Mouse (Mus musculus) midbrain, embryonic 14.5 days (tissue): ENCODE measurements around the gene Rps6ka1. TPM values are rescaled to one million over a fixed set of nuclear protein-coding genes. Genes with fewer than 3 reads are reported as not detected.

Source experiments
- ATAC-seq: fragments of 200-750 bp; cut with Nextera tagmentation; 2 replicates; pipeline ENCODE4 v1.8.0; 2017; ENCODE audit warnings: moderate number of reproducible peaks, moderate library complexity; ENCODE audit not compliant: low FRiP score, low TSS enrichment
- DNase-seq: peaks from one replicate; pipeline ENCODE4 v3.0.0-alpha.2; 2015
- H3K27ac ChIP-seq: fragments of 300-500 bp; sonication (generic); replicated peaks from 2 replicates; pipeline ENCODE4 v1.5.1; 2014; ENCODE audit warnings: mild to moderate bottlenecking, low read depth, low read length, moderate library complexity
- H3K27me3 ChIP-seq: fragments of 300-500 bp; sonication (generic); 2 replicates; pipeline ENCODE4 v1.6.1; 2014; ENCODE audit warnings: low read length, control low read depth, mixed read lengths; ENCODE audit not compliant: control insufficient read depth, insufficient read depth
- H3K36me3 ChIP-seq: fragments of 300-500 bp; sonication (generic); 2 replicates; pipeline ENCODE4 v1.6.1; 2014; ENCODE audit warnings: low read length, control low read depth; ENCODE audit not compliant: control insufficient read depth, insufficient read depth
- H3K4me1 ChIP-seq: fragments of 300-500 bp; sonication (generic); 2 replicates; pipeline ENCODE4 v1.6.1; 2014; ENCODE audit warnings: mild to moderate bottlenecking, antibody characterized with exemption, low read length, control low read depth; ENCODE audit not compliant: control insufficient read depth, insufficient read depth
- H3K4me2 ChIP-seq: fragments of 300-500 bp; sonication (generic); 2 replicates; pipeline ENCODE4 v1.6.1; 2014; ENCODE audit warnings: mild to moderate bottlenecking, low read length, moderate library complexity
- H3K4me3 ChIP-seq: fragments of 300-500 bp; sonication (generic); replicated peaks from 2 replicates; pipeline ENCODE4 v1.5.1; 2014; ENCODE audit warnings: low read depth, low read length
- H3K9ac ChIP-seq: fragments of 300-500 bp; sonication (generic); replicated peaks from 2 replicates; pipeline ENCODE4 v1.6.1; 2014; ENCODE audit warnings: mild to moderate bottlenecking, low read length, moderate library complexity
- H3K9me3 ChIP-seq: fragments of 300-500 bp; sonication (generic); 2 replicates; pipeline ENCODE4 v1.6.1; 2016; ENCODE audit warnings: low read length, control low read depth, mixed read lengths; ENCODE audit not compliant: control insufficient read depth
- WGBS: fragments of 180-500 bp; shearing (Covaris S2); extraction: QIAGEN DNeasy Blood & Tissue Kit; methylation state at CpG from one replicate; pipeline ENCODE4 v1.1.7; 2014; 5-methylcytosine and 5-hydroxymethylcytosine counted together
- polyA plus RNA-seq: library from polyadenylated mRNA; unstranded; fragments of >200 nt; fragmentation: Nextera tagmentation; extraction: Ambion mirVana; gene quantifications from 2 replicates; pipeline ENCODE4 v1.2.1, GENCODE M21; 2014

Rps6ka1 gene
- polyA plus RNA-seq, 1 experiment from 2014 or later = 22.0 TPM

GRCm38 (mm10) chr4:133873926-133874864, 13.4 kb downstream of the Rps6ka1 start:
- no peak overlapping the region for H3K4me3 ChIP-seq
- WGBS = 85% methylated on average over 17 of the region's 17 CpGs
- H3K9ac ChIP-seq = no peak overlapping the region
- no peak overlapping the region for H3K27ac ChIP-seq
- H3K36me3 ChIP-seq = peaks cover 4% of the 10 kb centered on the region; the same call in 1 of the 2 replicates
- no peak overlapping the region for H3K4me2 ChIP-seq
- H3K27me3 ChIP-seq = no peaks in the 10 kb centered on the region
- H3K9me3 ChIP-seq = no peaks in the 10 kb centered on the region
- H3K4me1 ChIP-seq = no peaks in the 10 kb centered on the region
- ATAC-seq (no peak), DNase-seq (no peak)

GRCm38 (mm10) chr4:133873431-133873851, 14.2 kb downstream of the Rps6ka1 start:
- Histone ChIP-seq H3K9ac (no peak overlapping the region), H3K4me2 (no peak overlapping the region), H3K36me3 (0 out of 2 replicates have a peak, but pooled peaks cover 7% of the 10 kb centered on the region), H3K4me3 (no peak overlapping the region), H3K4me1 (no peaks in the 10 kb centered on the region), H3K9me3 (no peaks in the 10 kb centered on the region), H3K27me3 (no peaks in the 10 kb centered on the region), H3K27ac (no peak overlapping the region)
- DNase-seq (no peak), ATAC-seq (no peak)
- 93% methylated on average over 4 of the region's 4 CpGs for WGBS

- 65% methylated on average over 15 of the region's 15 CpGs for WGBS
- H3K9me3 ChIP-seq = no peaks in the 10 kb centered on the region
- H3K4me3 ChIP-seq = no peak overlapping the region
- H3K27me3 ChIP-seq = no peaks in the 10 kb centered on the region
- H3K4me1 ChIP-seq = no peaks in the 10 kb centered on the region
- no peak overlapping the region for H3K4me2 ChIP-seq
- H3K36me3 ChIP-seq = 0 out of 2 replicates have a peak, but pooled peaks cover 7% of the 10 kb centered on the region
- no peak overlapping the region for H3K9ac ChIP-seq
- no peak overlapping the region for H3K27ac ChIP-seq
- DNase-seq = no peak
- no peak for ATAC-seq
These were observed 14.7 kb downstream of the Rps6ka1 start for GRCm38 (mm10) chr4:133872812-133873300.

GRCm38 (mm10) chr4:133872222-133872811, 15.3 kb downstream of the Rps6ka1 start:
- DNase-seq (no peak), ATAC-seq (no peak)
- Histone ChIP-seq H3K4me1 (no peaks in the 10 kb centered on the region), H3K4me3 (no peak overlapping the region), H3K27ac (no peak overlapping the region), H3K27me3 (no peaks in the 10 kb centered on the region), H3K4me2 (no peak overlapping the region), H3K36me3 (0 out of 2 replicates have a peak, but pooled peaks cover 7% of the 10 kb centered on the region), H3K9ac (no peak overlapping the region), H3K9me3 (no peaks in the 10 kb centered on the region)
- WGBS = 86% methylated on average over 7 of the region's 7 CpGs

- DNase-seq (no peak), ATAC-seq (no peak)
- 76% methylated on average over 5 of the region's 5 CpGs for WGBS
- no peaks in the 10 kb centered on the region for H3K9me3 ChIP-seq
- H3K4me3 ChIP-seq = no peak overlapping the region
- no peaks in the 10 kb centered on the region for H3K27me3 ChIP-seq
- H3K4me2 ChIP-seq = no peak overlapping the region
- 0 out of 2 replicates have a peak overlapping the region, but pooled peaks have one; percentile 37 for H3K27ac ChIP-seq
- no peak overlapping the region; the same call in 1 of the 2 replicates for H3K9ac ChIP-seq
- peaks cover 14% of the 10 kb centered on the region; the same call in 1 of the 2 replicates for H3K36me3 ChIP-seq
- H3K4me1 ChIP-seq = peaks cover 12% of the 10 kb centered on the region; the same call in 1 of the 2 replicates
These were observed 22.4 kb downstream of the Rps6ka1 start for GRCm38 (mm10) chr4:133865231-133865630.

GRCm38 (mm10) chr4:133864380-133864981, 23.1 kb downstream of the Rps6ka1 start:
- Histone ChIP-seq H3K4me1 (peaks cover 12% of the 10 kb centered on the region; the same call in 1 of the 2 replicates), H3K9me3 (no peaks in the 10 kb centered on the region), H3K4me3 (no peak overlapping the region), H3K4me2 (no peak overlapping the region), H3K27me3 (no peaks in the 10 kb centered on the region), H3K27ac (peak overlapping the region; percentile 37; the same call in 1 of the 2 replicates), H3K36me3 (peaks cover 13% of the 10 kb centered on the region; the same call in 1 of the 2 replicates), H3K9ac (peak overlapping the region; percentile 26; the same call in 1 of the 2 replicates)
- DNase-seq (peak; percentile 26), ATAC-seq (no peak)
- 30% methylated on average over 13 of the region's 13 CpGs for WGBS

- Histone ChIP-seq H3K27me3 (no peaks in the 10 kb centered on the region), H3K4me3 (no peak overlapping the region), H3K4me2 (no peak overlapping the region), H3K9me3 (no peaks in the 10 kb centered on the region), H3K27ac (peak overlapping the region; percentile 37; the same call in 1 of the 2 replicates), H3K9ac (peak overlapping the region; percentile 26; the same call in 1 of the 2 replicates), H3K36me3 (peaks cover 10% of the 10 kb centered on the region), H3K4me1 (peaks cover 12% of the 10 kb centered on the region; the same call in 1 of the 2 replicates)
- ATAC-seq = no peak
- WGBS = 35% methylated on average over 12 of the region's 12 CpGs
- DNase-seq = no peak
These were observed 23.7 kb downstream of the Rps6ka1 start for GRCm38 (mm10) chr4:133863795-133864379.

GRCm38 (mm10) chr4:133857527-133857926, 30.1 kb downstream of the Rps6ka1 start:
- H3K4me1 ChIP-seq = no peaks in the 10 kb centered on the region
- H3K4me3 ChIP-seq = no peak overlapping the region
- DNase-seq (no peak), ATAC-seq (no peak)
- no peaks in the 10 kb centered on the region for H3K27me3 ChIP-seq
- H3K9ac ChIP-seq = no peak overlapping the region
- H3K27ac ChIP-seq = no peak overlapping the region
- no peak overlapping the region for H3K4me2 ChIP-seq
- 74% methylated on average over 4 of the region's 4 CpGs for WGBS
- no peaks in the 10 kb centered on the region for H3K9me3 ChIP-seq
- H3K36me3 ChIP-seq = peaks cover 11% of the 10 kb centered on the region
